Mouse (Mus musculus): ENCODE measurements at regions not wholly inside any gene's neighbourhood (a gene's known extent, or its start where the extent isn't known, plus 50 kb on each side); places are given as distances from the start of the nearest gene placed in this dataset.

DNA sequence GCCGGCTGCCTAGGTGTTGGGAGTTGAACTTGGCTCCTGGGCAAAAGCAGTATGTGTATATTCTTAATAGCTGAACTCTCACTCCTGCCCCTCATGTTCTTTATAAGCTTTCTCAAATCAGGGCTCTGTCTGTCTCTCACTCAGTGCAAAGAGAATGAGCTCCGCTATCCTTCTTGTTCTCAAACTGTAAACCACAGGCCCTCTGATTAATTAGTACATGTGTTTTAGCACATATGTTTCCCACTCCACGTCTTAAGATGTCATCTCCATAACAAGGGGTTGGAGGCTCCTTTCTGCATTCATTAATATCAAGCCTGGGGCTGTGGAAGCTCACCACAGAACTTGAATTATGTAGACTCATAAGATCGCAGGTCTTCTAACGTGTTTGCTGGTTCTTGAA lies 104.7 kb downstream of the Nsun3 start:
- DNase-seq (ENCODE audit: low read depth): no peak

DNA sequence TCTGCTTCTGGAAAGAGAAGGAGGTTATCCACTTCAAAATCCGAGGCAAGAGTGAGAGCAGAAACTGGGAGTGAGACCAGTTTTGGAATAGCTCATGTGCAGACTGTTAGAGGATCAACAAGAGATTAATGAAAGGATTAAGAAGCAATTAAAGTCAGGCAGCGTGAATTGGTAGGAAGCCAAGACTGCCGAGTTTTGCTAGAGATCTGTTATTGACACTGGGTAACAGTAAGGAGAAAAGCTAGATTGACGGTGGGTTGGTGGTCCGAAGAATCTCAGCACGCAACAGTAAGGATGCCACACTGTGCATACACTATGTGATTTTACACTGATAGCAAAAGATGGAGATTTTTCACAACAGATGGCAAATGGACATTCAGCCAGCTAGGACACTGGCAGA lies 109.8 kb downstream of the Nsun3 start:
- DNase-seq (ENCODE audit: low read depth): no peak

GRCm38 (mm10) chr16:62657383-62657782 lies 129.2 kb downstream of the Nsun3 start:
- no peak for DNase-seq (ENCODE audit: low read depth)

GRCm38 (mm10) chr16:62654436-62654835 lies 132.2 kb downstream of the Nsun3 start:
- no peak for DNase-seq (ENCODE audit: low read depth)

- no peak for DNase-seq (ENCODE audit: low read depth)
These were observed 132.8 kb downstream of the Nsun3 start for GRCm38 (mm10) chr16:62653817-62654216.

- no peak for DNase-seq (ENCODE audit: low read depth)
These were observed 133.7 kb downstream of the Nsun3 start for GRCm38 (mm10) chr16:62652769-62653465.

- no peak for DNase-seq (ENCODE audit: low read depth)
These were observed 135.8 kb downstream of the Nsun3 start for GRCm38 (mm10) chr16:62650856-62651255.

DNA sequence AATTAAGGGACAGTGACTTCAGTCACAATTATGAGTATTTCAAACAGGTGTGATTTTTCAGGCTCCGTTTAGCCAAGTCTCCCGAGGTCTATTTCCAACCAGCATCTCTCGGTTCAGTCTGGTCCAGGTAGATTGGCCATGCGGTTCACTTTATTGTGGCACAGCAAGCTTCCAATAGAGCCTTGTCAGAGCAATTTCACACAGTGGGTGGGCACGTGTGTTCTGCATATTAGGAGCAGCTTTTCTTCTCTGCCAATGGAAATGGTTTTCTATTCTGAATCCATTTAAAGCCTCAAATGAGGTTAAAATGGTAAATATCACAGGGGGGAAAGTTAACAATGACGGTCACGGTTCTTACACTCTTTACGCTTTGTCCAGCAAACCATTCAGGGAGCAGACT lies 138.3 kb downstream of the Nsun3 start:
- DNase-seq (ENCODE audit: low read depth): no peak

DNA sequence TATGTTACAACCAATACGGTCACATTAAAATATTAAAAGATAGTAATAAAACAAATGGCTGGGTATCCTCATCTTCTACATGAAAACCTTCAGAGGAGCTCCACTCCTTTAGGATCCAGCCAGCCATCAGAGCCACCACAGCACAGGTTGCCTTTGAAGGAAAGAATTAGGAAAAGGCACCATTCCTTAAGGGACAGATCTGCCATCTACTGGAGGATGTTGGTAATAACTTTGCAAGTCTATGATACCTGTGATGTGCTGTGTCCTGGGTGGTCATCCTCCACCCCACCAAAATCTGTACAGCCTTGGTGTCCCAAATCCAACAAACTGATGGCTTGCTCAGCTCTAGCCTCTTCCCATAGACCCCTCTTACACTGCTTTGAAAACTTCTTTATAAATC lies 140.5 kb downstream of the Nsun3 start:
- no peak for DNase-seq (ENCODE audit: low read depth)

DNA sequence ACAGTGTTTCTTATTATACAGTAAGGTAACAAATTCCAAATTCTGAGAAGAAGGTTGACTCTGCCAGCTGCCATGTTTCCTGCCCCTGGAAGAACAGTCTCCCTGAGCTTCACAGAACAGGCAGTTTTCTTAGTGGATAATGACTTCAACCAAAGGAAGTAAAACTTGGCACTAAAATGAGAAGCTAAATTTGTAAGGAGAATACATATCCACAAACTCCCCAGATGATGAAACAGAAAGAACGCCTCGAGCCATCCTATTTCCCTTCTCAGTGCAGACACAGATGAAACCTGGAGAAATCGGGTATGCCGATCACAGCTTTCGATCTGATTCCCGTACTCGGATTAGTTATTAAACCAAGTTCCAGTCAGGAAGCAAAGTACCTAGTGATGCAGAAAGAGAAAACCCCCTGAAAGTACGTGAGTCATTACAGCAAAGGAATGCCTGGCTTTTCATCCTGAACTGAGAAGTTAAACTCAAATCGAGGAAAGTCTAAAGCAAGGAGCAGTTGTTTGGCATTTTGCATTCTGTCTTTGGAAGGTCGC lies 143.7 kb downstream of the Nsun3 start:
- no peak for DNase-seq (ENCODE audit: low read depth)

GRCm38 (mm10) chr16:62623938-62624337 lies 162.7 kb downstream of the Nsun3 start:
- no peak for DNase-seq (ENCODE audit: low read depth)

DNA sequence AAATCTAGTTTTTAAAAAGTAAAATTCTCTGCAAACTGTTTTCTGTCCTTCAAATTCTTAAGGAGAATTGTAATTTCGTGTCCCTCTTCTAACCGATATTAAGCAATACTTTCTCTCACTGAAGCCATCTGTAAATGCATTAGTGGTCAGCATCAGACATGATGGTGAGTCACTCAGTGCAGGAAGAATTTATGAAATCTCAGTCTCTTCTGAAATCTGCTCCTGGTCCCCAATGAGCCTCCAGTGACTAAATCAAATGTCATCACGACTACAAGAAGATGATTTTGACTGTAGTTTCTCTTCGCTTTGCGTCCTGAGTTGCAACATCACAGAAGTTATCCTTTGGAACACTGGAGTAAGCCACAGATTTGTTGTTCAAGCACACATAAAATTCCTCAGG lies 175.7 kb downstream of the Nsun3 start:
- no peak for DNase-seq (ENCODE audit: low read depth)

DNA sequence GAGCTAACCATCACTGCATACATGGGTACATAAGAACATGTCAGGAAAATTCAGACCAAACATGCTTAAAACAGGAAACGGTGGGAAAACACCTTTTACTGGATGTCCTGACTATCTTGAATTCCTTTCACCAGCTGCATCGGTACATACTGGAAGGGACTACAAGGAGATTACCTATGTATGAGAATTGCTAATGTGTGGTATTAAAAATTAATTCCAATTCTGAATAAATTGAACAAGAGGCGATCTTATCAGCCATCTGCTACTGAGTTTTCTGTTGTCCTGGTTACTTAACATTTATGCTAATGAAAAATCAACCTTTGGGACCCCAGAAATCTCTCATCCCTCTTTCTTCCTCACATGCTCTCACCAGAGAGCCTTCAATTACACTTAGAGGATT lies 178.0 kb downstream of the Nsun3 start:
- no peak for DNase-seq (ENCODE audit: low read depth)

GRCm38 (mm10) chr16:62605920-62606319 lies 180.7 kb downstream of the Nsun3 start:
- DNase-seq (ENCODE audit: low read depth): no peak

DNA sequence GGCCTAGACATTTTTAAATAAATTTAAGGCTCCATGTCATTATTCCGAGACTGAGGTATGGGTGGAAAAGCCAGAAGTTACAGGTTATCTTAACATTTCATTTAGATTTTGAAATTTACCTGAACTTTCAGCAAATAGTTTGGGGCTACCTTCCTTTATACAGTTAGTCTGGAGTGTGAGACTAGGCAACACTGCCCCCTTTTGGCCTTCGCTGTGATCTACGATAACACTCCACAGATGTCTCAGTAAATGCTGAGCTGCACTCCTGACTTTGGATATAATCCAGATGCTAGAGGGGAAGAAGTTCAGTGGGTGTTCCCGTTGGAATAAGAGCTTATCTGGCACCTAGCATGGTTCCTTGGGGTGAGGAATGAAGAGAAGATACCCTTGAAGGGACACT lies 224.6 kb downstream of the Nsun3 start:
- DNase-seq (ENCODE audit: low read depth): peak; percentile 4

GRCm38 (mm10) chr16:62543156-62543555 lies 243.5 kb downstream of the Nsun3 start:
- no peak for DNase-seq (ENCODE audit: low read depth)

- DNase-seq (ENCODE audit: low read depth): no peak
These were observed 248.7 kb downstream of the Nsun3 start for GRCm38 (mm10) chr16:62537730-62538479.

GRCm38 (mm10) chr16:62509321-62509720 lies 277.3 kb downstream of the Nsun3 start:
- no peak for DNase-seq (ENCODE audit: low read depth)

DNA sequence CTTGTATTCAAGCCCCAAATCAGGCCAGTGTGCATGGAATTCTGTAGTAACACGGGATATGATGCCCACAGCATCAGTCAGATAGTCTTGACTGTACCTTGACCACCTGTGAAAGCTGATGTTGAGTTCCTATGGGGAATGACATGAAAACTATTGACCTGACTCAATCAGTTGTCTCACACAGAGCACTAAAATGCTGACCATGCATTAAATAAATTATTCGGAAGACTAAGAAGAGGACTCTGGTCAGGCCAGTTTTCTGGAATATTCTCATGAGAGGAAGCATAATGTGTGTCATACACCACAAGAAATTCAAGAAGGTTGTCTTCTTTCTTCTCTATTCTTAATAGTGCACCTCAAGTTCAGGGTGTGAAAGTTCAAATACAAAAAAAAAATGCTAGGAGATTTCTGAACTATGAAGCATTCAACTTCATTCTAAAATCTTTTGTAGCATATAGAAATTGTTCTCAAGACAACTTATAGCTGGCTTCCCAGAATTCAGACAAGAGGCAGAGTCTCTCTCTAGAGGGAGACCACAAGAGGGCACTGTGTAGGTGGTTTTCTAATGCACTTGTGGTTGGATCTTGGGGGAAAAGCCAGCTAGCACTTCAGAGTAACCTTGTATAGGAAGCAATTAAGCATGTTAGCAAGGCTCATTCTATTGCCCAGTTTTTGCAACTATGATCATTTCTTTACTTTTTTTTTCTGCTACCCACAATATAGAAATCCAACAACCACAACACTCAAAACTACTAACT lies 279.7 kb downstream of the Nsun3 start:
- DNase-seq (ENCODE audit: low read depth): peak; percentile 2

GRCm38 (mm10) chr16:62500870-62501269 lies 285.7 kb downstream of the Nsun3 start:
- no peak for DNase-seq (ENCODE audit: low read depth)

- no peak for DNase-seq (ENCODE audit: low read depth)
These were observed 286.3 kb downstream of the Nsun3 start for GRCm38 (mm10) chr16:62500334-62500733.

DNA sequence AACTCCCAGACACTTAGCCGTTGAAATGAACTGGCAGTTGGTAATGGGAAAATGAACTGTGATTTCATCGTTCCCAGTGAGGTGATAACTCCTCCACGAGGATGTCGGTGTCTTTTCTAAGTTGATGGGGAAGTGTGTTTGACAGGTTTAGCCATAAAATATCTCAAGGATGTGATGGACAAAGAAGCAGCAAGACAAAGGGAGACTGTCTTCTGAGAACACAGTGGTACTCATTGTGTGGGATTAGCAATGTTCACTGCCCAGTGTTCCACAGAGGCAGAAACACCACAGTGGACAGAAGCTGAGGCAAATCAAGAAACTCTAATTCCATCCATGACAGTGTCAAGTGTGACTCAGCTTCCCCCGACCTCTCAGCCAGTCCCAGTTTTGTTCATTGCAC lies 287.9 kb downstream of the Nsun3 start:
- DNase-seq (ENCODE audit: low read depth): no peak

DNA sequence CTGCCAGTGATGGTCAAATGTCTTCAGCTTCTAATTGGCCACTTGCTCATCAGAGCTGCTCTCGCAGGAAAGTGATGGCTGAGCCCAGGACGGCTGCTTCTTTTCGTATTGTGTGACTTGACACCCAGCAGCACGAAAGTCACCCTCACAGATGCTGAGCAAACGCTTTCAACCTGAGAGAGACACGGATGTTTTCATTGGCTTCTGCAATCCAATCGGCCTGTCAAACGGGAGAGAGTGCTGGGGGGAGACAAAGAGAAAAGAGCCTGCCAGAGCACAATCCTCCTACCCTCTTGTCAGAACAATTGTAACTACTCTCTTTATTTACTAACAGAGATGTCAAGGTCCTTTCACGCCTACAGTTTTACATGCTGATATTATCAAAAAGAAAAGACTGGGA lies 289.9 kb downstream of the Nsun3 start:
- no peak for DNase-seq (ENCODE audit: low read depth)
